Mouse (Mus musculus) heart, adult 9 months (tissue): Measurements from ENCODE around the gene Olfr497.

Experiments
- DNase-seq, 2 experiments: peaks; one replicate each; pipeline ENCODE4 v3.0.0; 2022; ENCODE audit warnings: low spot score in 2 of 2

Gene Olfr497

DNA sequence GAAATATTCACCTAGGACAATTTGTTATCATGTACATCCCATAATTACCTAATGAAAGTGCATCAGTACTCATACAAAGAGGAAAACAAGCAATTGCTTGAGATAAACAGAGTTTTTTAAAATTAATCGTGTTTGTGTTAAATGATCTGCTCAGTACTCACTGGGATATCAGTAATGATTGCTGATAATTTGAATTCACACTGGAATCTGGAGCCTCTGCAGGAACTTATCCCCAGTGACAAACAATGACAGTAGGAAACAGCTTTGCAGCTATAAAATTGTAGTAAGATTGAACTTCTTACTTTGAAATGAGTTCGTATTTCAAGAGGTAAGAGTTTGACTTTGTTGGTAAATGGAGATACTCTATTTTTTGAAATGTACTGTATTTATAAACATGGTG, at the start of gene Olfr497:
Olfr497 (plus strand) TSS at position 301 of the 400 bp plus-strand sequence.
- DNase-seq, result no peak

GRCm38 (mm10) chr7:108392867-108393266, 27.4 kb upstream of the Olfr497 start, which contains the start of gene Olfr495:
TSS of gene Olfr495 (plus strand) at chr7:108393167.
- no peak for DNase-seq

DNA sequence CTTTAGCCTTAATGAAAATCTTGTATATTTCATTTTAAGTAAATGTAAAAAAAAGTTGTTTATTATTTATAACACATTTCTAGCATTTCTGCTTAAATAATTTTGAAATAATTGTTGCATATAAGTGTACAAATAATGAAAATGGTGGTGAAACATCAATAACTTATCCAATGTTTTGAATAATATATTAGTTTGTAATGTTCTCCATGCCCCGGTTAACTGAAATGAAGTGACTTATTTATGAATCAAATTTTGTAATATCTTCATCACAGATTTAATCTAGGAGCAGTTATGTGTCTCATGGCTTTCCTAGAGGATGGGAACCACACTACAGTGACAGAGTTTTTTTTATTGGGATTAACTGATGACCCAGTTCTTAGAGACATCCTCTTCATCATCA, 44.8 kb downstream of the Olfr497 start, which contains the start of gene Olfr498:
Olfr498 (plus strand) TSS at position 301 of the 400 bp plus-strand sequence.
- no peak for DNase-seq
